Mouse (Mus musculus): ENCODE measurements around the gene Dnah10. TPM values are rescaled to one million over a fixed set of nuclear protein-coding genes. Genes with fewer than 3 reads are reported as not detected.

The Dnah10 gene
- polyA plus RNA-seq, 1 experiment, result 0.04 TPM

DNA sequence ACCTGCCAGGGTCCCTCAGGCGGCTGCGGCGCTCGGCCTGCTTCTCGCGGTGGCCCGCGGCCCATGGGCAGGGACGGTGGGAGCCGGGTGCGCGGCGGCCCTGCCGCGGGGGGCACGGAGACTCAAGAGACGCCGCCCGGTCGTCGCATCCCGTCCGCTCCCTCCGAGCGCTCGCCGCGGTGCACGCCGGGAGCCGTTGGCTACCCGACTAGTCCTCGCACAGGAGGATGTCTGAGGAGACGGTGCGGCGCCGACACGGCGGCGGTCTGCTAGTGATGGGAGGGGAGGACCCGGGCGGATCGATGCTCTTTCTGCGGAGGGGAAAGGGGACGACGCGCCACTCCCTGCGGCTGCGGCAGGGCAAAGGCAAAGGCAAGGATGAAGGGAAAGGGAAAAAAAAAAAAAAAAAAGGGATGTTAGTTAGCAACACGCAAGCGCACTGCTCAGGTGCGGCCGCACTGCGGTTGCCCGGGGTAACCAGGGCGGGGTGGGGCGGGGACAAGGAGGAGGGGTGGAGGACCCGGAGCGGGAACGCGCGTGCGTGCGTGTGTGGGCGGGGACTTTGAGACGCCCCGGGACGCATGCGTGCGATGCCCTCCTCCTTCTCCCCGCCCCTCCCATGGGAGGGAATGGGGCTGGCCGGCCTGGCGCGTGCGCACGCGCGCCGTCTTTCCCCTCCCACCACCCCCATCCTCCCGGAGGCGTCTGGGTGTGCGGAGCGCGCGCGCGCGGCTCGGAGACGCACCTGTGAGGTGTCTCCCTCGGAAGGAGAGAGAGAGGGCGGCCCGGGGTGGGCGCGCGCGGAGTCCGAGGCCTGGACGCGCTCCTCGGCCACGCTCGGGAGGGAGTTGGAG lies 137.4 kb downstream of the Dnah10 start, which contains the start of the genes Ccdc92 and Zfp664:
Ccdc92 (minus strand) TSS at position 412 of the 854 bp plus-strand sequence.
Zfp664 (plus strand) TSS at position 679 of the 854 bp plus-strand sequence.
- H3K79me3 ChIP-seq (ENCODE audit: low read depth), result peaks cover 34% of the 10 kb centered on the region
- peak; percentile 49 for TF ChIP-seq MAX (IDR thresholded peaks at IDR 0.05)
- no peak for TF ChIP-seq USF1 (IDR thresholded peaks at IDR 0.05; ENCODE audit: low read depth)

DNA sequence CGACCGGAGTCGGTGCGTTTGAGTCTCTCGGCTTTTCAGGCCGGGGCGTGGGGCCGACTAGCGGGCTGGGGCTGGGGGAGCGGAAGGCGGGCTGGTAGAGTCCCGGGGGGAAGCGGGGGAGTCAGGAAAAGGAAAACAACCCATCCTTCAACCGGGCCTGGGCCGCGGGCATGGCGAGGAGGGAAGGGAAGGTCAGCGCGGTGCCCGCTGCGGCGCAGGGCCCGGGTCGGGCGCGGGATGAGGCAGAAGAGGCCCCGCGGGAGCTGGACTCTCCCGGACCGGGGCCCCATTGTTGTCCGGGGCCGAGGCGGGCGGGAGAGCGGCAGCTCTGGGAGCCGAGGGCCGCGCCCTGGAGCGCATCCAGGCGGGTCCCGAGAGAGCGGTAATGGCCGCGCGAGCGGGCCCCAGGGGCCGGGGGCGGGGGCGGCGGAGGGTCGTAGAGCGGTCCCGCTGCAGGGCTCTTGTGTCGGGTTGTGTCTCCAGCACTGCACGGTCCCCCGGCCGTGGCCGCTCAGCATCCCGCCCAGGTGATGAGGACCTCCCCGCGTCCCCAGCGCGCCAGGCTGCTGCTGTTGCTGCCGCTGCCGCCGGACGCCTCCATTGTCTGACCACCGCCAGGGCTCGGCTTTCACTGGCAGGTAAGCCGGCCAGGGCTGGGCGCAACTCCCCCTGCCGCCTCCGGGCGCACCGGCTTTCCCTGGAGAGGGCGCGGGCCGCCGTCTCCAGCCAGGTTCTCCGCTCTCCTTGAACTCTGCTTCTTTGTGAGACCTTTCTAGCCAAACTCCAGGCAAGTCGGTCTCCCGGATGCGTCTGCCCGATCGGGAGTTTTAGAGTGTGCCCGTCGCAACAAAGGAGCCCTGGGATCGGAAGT lies 138.2 kb downstream of the Dnah10 start:
- H3K79me3 ChIP-seq (ENCODE audit: low read depth), result peaks cover 42% of the 10 kb centered on the region
- peak overlapping the region; percentile 71 for H3K4me3 ChIP-seq (ENCODE audit: insufficient read depth, poor library complexity, severe bottlenecking)
- H3ac ChIP-seq (ENCODE audit: control insufficient read depth, insufficient read length, low read depth), result peak overlapping the region; percentile 82
- peaks cover 17% of the 10 kb centered on the region for H3K36me3 ChIP-seq (ENCODE audit: control insufficient read depth, insufficient read depth)
- H3K79me2 ChIP-seq (ENCODE audit: control insufficient read depth, insufficient read depth), result peaks cover 59% of the 10 kb centered on the region
- H3K27me3 ChIP-seq (ENCODE audit: control insufficient read depth, insufficient read depth, insufficient read length), result no peaks in the 10 kb centered on the region
- no peak for TF ChIP-seq MYOG (IDR thresholded peaks at IDR 0.05; ENCODE audit: control insufficient read depth, extremely low read depth, insufficient read length)
- TF ChIP-seq CTCF (IDR thresholded peaks at IDR 0.05; ENCODE audit: control insufficient read depth, insufficient read depth, insufficient read length), result peak; percentile 1

More for the DNA sequence above, 137.4 kb downstream of the Dnah10 start, which contains the start of the genes Ccdc92 and Zfp664:
- peaks cover 50% of the 10 kb centered on the region for H3K79me2 ChIP-seq (ENCODE audit: control insufficient read depth, insufficient read depth)
- peaks cover 16% of the 10 kb centered on the region for H3K36me3 ChIP-seq (ENCODE audit: control insufficient read depth, insufficient read depth)
- H3ac ChIP-seq (ENCODE audit: control insufficient read depth, insufficient read length, low read depth), result peak within 1 kb of the TSS; percentile 82
- H3K4me3 ChIP-seq (ENCODE audit: insufficient read depth, poor library complexity, severe bottlenecking), result peak within 1 kb of the TSS; percentile 71
- H3K27me3 ChIP-seq (ENCODE audit: control insufficient read depth, insufficient read depth, insufficient read length), result no peaks in the 10 kb centered on the region

DNA sequence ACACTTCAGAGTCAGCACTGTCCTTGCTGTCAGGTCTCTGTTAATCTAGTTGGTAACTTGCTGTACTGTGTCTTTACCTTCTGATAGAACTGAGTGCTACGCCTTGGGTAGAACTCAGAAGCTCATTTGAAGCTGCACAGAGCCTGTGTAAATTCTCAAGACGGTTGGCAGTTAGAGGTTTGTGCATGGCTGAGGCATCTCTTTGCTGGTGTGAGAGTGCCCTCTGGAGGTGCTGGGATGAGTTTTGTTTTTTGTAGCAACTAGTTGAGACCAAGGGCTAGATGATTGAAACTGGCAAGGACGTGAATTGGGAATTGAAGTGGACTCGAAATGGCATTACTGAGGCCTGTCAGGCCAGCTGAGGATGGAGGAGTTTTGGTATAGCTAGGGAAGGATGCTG lies 144.1 kb downstream of the Dnah10 start:
- Histone ChIP-seq H3K27me3 (ENCODE audit: control insufficient read depth, insufficient read depth, insufficient read length) (no peaks in the 10 kb centered on the region), H3K79me3 (ENCODE audit: low read depth) (peaks cover 77% of the 10 kb centered on the region), H3K79me2 (ENCODE audit: control insufficient read depth, insufficient read depth) (peaks cover 100% of the 10 kb centered on the region), H3K4me3 (ENCODE audit: insufficient read depth, poor library complexity, severe bottlenecking) (no peak overlapping the region), H3ac (ENCODE audit: control insufficient read depth, insufficient read length, low read depth) (no peak overlapping the region), H3K36me3 (ENCODE audit: control insufficient read depth, insufficient read depth) (peaks cover 29% of the 10 kb centered on the region)
- TF ChIP-seq CTCF (IDR thresholded peaks at IDR 0.05; ENCODE audit: control insufficient read depth, insufficient read depth, insufficient read length), result peak; percentile 38
- TF ChIP-seq MYOG (IDR thresholded peaks at IDR 0.05; ENCODE audit: control insufficient read depth, extremely low read depth, insufficient read length), result no peak

DNA sequence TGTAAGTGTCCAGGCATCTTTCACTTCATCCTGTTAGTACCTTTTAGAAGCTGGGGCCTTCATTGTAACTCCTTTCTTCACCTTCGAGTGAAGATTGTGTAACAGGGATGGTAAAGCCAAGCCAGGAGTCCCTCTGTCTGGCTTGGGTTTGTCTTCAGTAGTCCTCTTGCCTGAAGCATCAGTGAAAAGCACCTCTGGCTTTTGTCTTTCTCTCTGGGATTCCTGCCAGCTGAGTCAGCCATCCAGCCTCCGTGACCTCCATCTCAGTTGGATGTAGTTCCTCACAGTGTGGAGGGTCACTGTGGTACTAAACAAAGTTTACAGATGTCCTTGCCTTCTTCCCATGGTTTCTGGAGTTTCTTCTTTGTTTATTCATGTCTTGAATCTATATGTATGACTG lies 147.1 kb downstream of the Dnah10 start:
- peaks cover 63% of the 10 kb centered on the region for H3K79me3 ChIP-seq (ENCODE audit: low read depth)
- H3K4me3 ChIP-seq (ENCODE audit: insufficient read depth, poor library complexity, severe bottlenecking), result no peak overlapping the region
- peaks cover 23% of the 10 kb centered on the region for H3K36me3 ChIP-seq (ENCODE audit: control insufficient read depth, insufficient read depth)
- no peak overlapping the region for H3ac ChIP-seq (ENCODE audit: control insufficient read depth, insufficient read length, low read depth)
- no peaks in the 10 kb centered on the region for H3K27me3 ChIP-seq (ENCODE audit: control insufficient read depth, insufficient read depth, insufficient read length)
- H3K79me2 ChIP-seq (ENCODE audit: control insufficient read depth, insufficient read depth), result peaks cover 99% of the 10 kb centered on the region
- TF ChIP-seq CTCF (IDR thresholded peaks at IDR 0.05; ENCODE audit: control insufficient read depth, insufficient read depth, insufficient read length), result no peak
- TF ChIP-seq CEBPB (IDR thresholded peaks at IDR 0.05; ENCODE audit: low read depth), result no peak
- TF ChIP-seq MYOG (IDR thresholded peaks at IDR 0.05; ENCODE audit: control insufficient read depth, extremely low read depth, insufficient read length), result no peak

DNA sequence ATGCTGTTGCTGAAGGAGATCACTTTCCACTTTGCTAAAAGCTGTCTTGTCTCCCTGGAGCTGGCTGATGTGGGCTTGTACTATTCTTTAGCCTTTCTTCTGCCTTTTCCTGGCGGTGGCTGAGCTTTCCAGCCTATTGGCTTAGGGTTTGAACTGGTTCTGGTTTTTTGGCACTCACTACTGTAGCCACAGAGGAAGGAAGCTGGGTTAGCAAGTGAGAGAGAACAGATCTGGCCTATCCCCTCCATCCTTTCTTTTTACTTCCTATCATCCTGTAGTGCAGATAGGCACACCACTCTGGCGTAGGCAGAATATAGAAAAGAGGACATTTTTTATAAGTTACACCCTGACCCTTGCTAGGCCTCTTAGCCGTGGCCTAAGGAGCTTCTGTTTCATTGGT lies 148.2 kb downstream of the Dnah10 start:
- peaks cover 21% of the 10 kb centered on the region for H3K36me3 ChIP-seq (ENCODE audit: control insufficient read depth, insufficient read depth)
- TF ChIP-seq CTCF (IDR thresholded peaks at IDR 0.05; ENCODE audit: control insufficient read depth, insufficient read depth, insufficient read length) (no peak), FOSL1 (IDR thresholded peaks at IDR 0.05; ENCODE audit: insufficient read depth, low read length, poor library complexity, severe bottlenecking) (no peak), CEBPB (IDR thresholded peaks at IDR 0.05; ENCODE audit: low read depth) (no peak), MYOD1 (IDR thresholded peaks at IDR 0.05; ENCODE audit: control insufficient read depth, insufficient read length, low read depth) (no peak), MYOG (IDR thresholded peaks at IDR 0.05; ENCODE audit: control insufficient read depth, extremely low read depth, insufficient read length) (no peak), MAX (IDR thresholded peaks at IDR 0.05) (no peak), USF1 (IDR thresholded peaks at IDR 0.05; ENCODE audit: low read depth) (no peak)

More for the DNA sequence above, 148.2 kb downstream of the Dnah10 start:
- Histone ChIP-seq H3K27me3 (ENCODE audit: control insufficient read depth, insufficient read depth, insufficient read length) (no peaks in the 10 kb centered on the region), H3K4me3 (ENCODE audit: insufficient read depth, poor library complexity, severe bottlenecking) (no peak overlapping the region), H3K79me2 (ENCODE audit: control insufficient read depth, insufficient read depth) (peaks cover 99% of the 10 kb centered on the region), H3K79me3 (ENCODE audit: low read depth) (peaks cover 61% of the 10 kb centered on the region), H3ac (ENCODE audit: control insufficient read depth, insufficient read length, low read depth) (no peak overlapping the region)
